Mouse (Mus musculus) olfactory bulb, adult 2 months (tissue): ENCODE results near the gene Arhgap17.

Source experiments
- CTCF ChIP-seq: fragments of 200-500 bp; IDR thresholded peaks from 2 replicates; pipeline ENCODE4 v1.5.1; 2012; ENCODE audit warnings: low read depth, mild to moderate bottlenecking, low read length, moderate library complexity; ENCODE audit not compliant: insufficient read depth
- POLR2A ChIP-seq: fragments of 200-500 bp; IDR thresholded peaks from 2 replicates; pipeline ENCODE4 v1.6.1; 2012; ENCODE audit warnings: mild to moderate bottlenecking, low read depth, low read length, moderate library complexity; ENCODE audit not compliant: insufficient read depth

- TF ChIP-seq CTCF (no peak), POLR2A (no peak)
Observed at GRCm38 (mm10) chr7:123368778-123369746, 653 bp downstream of the Arhgap17 start.
